Mouse (Mus musculus) thymus, postnatal 10 days (tissue): Measurements from ENCODE around the gene Zfp58.
"Not testable (repeated sequence)": the region's sequence is repeated elsewhere in the genome, so short reads cannot be mapped to it uniquely, and the experiment has no call there.

Experiments used
- DNase-seq, 2 experiments: peaks; one replicate each; pipeline ENCODE4 v3.0.0; 2021; ENCODE audit warnings: low spot score in 2 of 2

Zfp58 gene

GRCm38 (mm10) chr13:67500084-67500719 is at the start of gene Zfp58:
Zfp58 (minus strand) TSS chr13:67500555.
- peak; percentile 71 to 74 for DNase-seq

DNA sequence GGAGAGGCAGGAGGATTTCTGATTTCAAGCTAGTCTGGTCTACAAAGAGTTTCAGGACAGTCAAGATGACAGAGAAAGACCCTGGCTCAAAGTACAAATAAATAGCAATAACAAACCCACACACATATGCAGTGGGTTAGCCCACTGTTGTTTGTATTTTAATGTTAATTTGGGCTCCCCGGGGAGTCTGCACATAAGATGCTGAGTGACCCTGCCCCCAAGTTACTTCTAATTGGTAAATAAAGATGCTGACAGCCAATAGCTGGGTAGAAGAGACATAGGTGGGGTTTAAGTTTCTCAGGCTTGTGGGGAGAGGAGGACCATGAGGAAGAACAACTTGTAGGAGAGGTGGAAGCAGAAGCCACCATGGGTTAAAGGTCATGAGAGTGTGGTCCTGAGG is 45.6 kb upstream of the Zfp58 start:
- DNase-seq = no peak

GRCm38 (mm10) chr13:67527049-67527730 is 26.8 kb upstream of the Zfp58 start:
- DNase-seq = no peak

GRCm38 (mm10) chr13:67525753-67526410 is 25.5 kb upstream of the Zfp58 start, which contains the start of the genes Gm26965 and Zfp87:
Gm26965 (minus strand) TSS chr13:67526151.
Zfp87 (minus strand) TSS chr13:67526177.
- DNase-seq = peak; percentile 90 to 91

DNA sequence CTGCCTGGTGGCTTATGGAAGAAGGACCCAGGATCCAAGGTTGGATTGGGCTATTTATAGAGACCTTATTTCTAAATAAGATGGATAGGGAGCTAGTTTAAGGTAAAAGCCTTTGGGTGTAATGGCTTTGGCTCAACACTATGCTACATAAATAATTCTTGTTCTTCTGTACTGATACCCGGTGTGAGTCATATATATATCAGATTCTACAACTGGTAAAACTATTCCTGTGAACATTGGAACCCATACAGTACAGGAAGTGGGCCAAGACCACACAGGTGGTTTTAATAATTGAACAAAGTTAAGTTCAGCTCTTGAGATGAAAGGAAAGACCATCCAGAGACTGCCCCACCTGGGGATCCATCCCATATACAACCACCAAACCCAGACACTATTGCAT is 553 bp upstream of the Zfp58 start:
- no peak for DNase-seq

DNA sequence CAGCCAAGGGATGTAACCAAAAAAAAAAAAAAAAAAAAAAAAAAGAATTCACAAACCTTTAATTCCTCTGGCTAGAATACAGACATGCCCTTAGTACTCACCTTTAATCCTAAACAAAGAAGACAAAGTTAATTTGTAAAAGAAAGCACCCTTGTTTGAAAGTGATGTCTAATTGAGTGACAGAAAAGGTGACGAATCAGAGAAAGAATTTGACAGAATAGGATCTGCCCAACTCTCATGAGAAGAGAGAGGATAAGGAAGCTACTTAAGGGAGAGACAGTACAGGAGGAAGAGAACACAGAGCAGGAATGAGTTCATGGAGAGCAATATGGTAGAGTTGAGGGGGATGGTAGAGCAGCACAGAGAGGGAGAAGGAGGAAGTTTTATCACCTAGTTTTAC is 4.7 kb downstream of the Zfp58 start:
- DNase-seq = no peak

DNA sequence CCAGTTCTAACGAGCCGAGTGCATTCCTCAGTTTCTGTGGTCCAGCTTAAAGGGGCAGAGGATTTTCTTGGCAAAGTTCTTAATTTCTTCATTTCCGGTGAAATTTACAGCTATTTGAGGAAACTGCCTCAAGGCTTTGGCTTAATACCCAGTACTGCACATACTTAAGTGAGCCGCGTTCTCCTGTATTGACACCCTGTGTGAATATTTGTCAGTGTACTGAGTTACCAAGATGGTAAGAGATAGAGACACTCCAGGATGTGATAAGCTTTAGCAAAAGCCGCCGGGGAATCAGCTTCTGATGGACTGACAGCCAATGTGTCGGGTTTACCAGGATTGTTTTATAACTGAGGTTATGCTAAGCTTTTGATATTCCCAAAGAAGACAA is 15.9 kb downstream of the Zfp58 start:
- DNase-seq = peak in 1 of 2 experiments; percentile 5

- DNase-seq = peak; percentile 78 to 82
These were observed 16.5 kb downstream of the Zfp58 start, which contains the start of gene Zfp874b for GRCm38 (mm10) chr13:67483625-67484423. Zfp874b (minus strand) TSS chr13:67484258.

GRCm38 (mm10) chr13:67481528-67481927 is 18.8 kb downstream of the Zfp58 start:
- DNase-seq = no peak

DNA sequence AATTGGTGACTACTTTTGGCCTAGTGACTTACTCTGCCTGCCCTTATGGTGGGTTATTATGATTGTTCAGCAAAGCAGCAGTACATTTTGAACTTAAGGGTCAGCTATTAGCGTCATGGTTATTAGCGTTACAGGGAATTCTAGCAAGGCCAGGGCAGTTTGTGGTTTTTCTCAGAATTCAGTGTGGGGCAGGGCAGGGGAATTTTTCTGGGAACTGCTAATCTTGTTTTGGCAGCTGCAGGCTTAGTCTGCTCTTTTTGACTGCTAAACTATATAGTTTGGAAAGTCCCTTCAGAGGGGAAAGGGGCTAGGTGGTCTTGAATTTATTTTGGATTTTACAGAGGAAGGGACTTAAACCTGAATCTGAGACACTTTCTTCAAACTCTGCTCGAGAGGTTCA is 31.1 kb downstream of the Zfp58 start:
- no peak for DNase-seq

DNA sequence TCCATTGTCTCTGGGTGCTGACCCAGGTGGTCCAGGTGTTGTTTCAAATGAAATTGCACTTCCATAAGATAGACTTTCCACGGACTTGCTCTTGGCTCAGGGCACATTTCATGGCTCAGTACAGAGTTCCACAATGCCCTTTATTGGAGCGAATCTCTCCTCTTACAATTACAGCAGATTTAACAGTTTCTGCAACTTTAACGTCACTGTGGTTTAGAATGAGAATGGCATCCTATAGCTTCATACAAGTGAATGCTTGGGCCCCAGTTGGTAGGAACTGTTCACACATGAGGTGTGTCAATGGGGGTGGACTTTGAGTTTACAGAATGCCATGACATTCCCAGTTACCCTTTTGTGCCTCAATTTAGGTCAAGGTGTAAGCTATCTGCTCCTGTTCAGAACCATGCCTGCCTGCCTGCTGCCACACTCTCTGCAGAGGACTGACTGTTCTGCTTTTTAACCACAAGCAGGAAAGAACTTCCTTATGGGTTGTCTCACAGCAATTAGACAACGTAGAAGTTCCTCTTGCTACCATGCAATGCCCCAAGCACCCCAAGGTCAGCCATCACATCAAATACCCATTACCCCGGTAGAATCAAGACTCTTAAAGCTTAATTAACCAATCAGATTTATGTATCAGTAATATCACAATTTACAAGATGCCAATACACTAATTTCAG is 36.7 kb downstream of the Zfp58 start:
- DNase-seq = not testable (repeated sequence)

DNA sequence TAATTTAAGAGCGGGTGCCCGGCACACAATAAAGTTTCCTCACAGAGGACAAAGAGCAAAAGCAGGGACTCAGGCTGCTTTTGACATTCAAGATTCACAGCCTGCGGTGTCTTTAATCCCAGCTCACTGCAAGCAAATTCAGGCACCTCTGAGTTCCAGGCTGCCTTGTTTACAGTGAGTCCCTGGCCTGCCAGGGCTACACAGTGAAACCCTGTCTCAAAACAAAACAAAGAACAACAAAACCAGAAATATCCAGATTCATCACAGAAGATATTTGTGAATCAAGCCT is 48.4 kb downstream of the Zfp58 start:
- DNase-seq = no peak

DNA sequence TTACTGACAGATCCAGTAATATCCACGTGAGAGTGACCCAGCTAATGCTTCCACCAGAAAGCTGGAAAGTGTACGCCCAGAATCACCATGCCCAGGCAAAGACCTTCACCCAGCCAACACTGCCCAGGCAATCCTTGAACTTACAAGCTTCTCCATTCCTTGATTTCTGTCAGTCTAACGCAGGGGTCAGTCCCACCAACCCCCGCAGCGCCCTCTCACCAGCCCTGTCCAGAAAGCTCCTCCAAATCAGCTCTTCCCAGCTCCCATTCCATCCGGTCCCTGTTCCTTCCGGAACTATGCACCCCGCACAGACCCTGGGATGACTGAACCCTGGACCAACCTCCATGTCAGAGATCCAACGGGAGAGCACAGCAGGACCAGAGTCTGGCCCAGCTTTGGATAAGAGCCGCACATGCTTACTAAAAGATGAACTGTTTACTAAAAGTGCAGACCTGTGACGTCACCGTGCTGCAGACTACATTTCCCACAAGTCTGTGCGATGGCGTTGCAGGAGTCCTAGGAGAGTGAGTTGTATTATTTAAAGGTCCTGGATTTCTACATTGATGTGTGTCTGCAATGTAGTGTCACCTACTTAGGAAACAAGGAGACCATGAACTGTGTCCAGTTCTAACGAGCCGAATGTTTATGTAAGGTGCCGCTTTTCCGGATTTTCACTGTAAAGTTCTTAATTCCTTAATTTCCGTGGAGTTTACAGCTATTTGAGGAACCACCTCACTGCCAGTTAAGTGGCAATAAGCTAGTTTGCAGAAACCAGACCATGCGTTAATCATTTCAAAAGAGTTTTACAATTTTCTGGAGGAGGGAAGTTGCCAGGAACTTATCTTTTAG is 49.0 kb downstream of the Zfp58 start, which contains the start of gene Zfp874a:
TSS of gene Zfp874a (minus strand) at position 453 of the 849 bp plus-strand sequence.
- DNase-seq = peak; percentile 78 to 83
